Comparison of ENCODE assay signal across 10 mouse cellular contexts in genomic region chr3:31166365-31166871, GRCm38 (mm10). TPM values are rescaled to one million over a fixed set of nuclear protein-coding genes. Genes with fewer than 3 reads are reported as not detected.
DNase-seq lines count a peak whose midpoint lies in the region; ATAC-seq lines count a peak whose summit lies in the region.
"Had no signal": no experiment of that assay in that cellular context is flagged by ENCODE, and none has a peak within 500 bp of the region (broad histone marks: within the 10 kb centered on the region; RNA-seq: fewer than 3 reads in every experiment).

No protein-coding gene starts in this region.

- ATAC-seq in heart, embryonic 16.5 days (replicated peaks; ENCODE audit: extremely low read depth, insufficient read depth, low FRiP score): peak; percentile 41

- no peak overlapping the region for H3K9ac ChIP-seq in heart, embryonic 16.5 days (ENCODE audit: low read length)

- DNase-seq in heart, embryonic 10.5 days (ENCODE audit: low spot score): no peak
- peak; percentile 34 to 36 for DNase-seq in right cerebral cortex, postnatal 36 days (ENCODE audit: low spot score in 2 of 2)
- no peak for DNase-seq in right cerebral cortex, postnatal 14 days
- peak; percentile 60 to 76 for DNase-seq in left cerebral cortex, adult 9 months (ENCODE audit: low spot score in 2 of 2)
- no peak for DNase-seq in ovary, postnatal 10 days (ENCODE audit: low spot score)
- no peak for DNase-seq in gastrocnemius, postnatal 4 days (ENCODE audit: low spot score in 2 of 2)
- DNase-seq in testis, postnatal 14 days (ENCODE audit: low spot score): no peak

- WGBS in heart, embryonic 16.5 days: 56% methylated on average over 12 of the region's 12 CpGs
- WGBS in heart, embryonic 10.5 days: 78% methylated on average over 12 of the region's 12 CpGs

- no peak overlapping the region for H3K27ac ChIP-seq in heart, embryonic 16.5 days (ENCODE audit: low read length)
- no peak overlapping the region for H3K27ac ChIP-seq in heart, embryonic 10.5 days

- H3K4me1 ChIP-seq in heart, embryonic 16.5 days (ENCODE audit: control insufficient read depth, insufficient read depth, low read length): no peaks in the 10 kb centered on the region
- H3K4me1 ChIP-seq in heart, embryonic 10.5 days: no peaks in the 10 kb centered on the region

- H3K4me3 ChIP-seq in heart, embryonic 16.5 days (ENCODE audit: low read length): no peak overlapping the region
- H3K4me3 ChIP-seq in heart, embryonic 10.5 days: no peak overlapping the region

- H3K27me3 ChIP-seq in heart, embryonic 16.5 days (ENCODE audit: control insufficient read depth, insufficient read depth, low read length): no peaks in the 10 kb centered on the region
- H3K27me3 ChIP-seq in heart, embryonic 10.5 days (ENCODE audit: insufficient read depth, poor library complexity, severe bottlenecking): no peaks in the 10 kb centered on the region
- H3K27me3 ChIP-seq: CH12.LX had no signal

- H3K9me3 ChIP-seq in heart, embryonic 16.5 days (replicated peaks; ENCODE audit: control insufficient read depth, low read length): no peaks in the 10 kb centered on the region
- H3K9me3 ChIP-seq in heart, embryonic 10.5 days: no peaks in the 10 kb centered on the region

- no peaks in the 10 kb centered on the region for H3K36me3 ChIP-seq in heart, embryonic 16.5 days (ENCODE audit: control insufficient read depth, insufficient read depth)
- no peaks in the 10 kb centered on the region for H3K36me3 ChIP-seq in heart, embryonic 10.5 days

- H3K4me2 ChIP-seq in heart, embryonic 16.5 days (ENCODE audit: low read depth, low read length): no peak overlapping the region

RNA-seq across cellular contexts. Expression of gene Cldn11, which starts 16.7 kb away (rescaled TPM):
- polyA plus RNA-seq in heart, embryonic 16.5 days (2015; fragmentation: Nextera tagmentation; extraction: Ambion mirVana): 5.9 and 7.2 TPM in 2 replicates
- 1.4 and 4.2 TPM in 2 replicates for polyA plus RNA-seq in heart, embryonic 10.5 days (2016; fragmentation: Nextera tagmentation; extraction: Ambion mirVana)
- total RNA-seq in gastrocnemius, postnatal 4 days (2021): 1 to 10 TPM; 1.5 to 1.6 TPM
- total RNA-seq: CH12.LX had no signal
- polyA plus RNA-seq: liver, adult 2 months had no signal

Comparison
In these comparisons a context has a peak if more than half of its experiments do, and no peak if none do; other contexts are left out.
1. DNase-seq: peak in right cerebral cortex, postnatal 36 days (2 of 2) and left cerebral cortex, adult 9 months (2 of 2); none in heart, embryonic 10.5 days (single experiment), right cerebral cortex, postnatal 14 days (single experiment), ovary, postnatal 10 days (single experiment), gastrocnemius, postnatal 4 days (0 of 2) and testis, postnatal 14 days (single experiment).